Mouse (Mus musculus) heart, postnatal 0 days (tissue): Measurements from ENCODE around the gene Kidins220. TPM values are rescaled to one million over a fixed set of nuclear protein-coding genes. Genes with fewer than 3 reads are reported as not detected.

Experiments
- ATAC-seq: fragments of 200-750 bp; cut with Nextera tagmentation; 2 replicates; pipeline ENCODE4 v1.8.0; 2017; ENCODE audit warnings: low read depth, moderate number of reproducible peaks, moderate library complexity; ENCODE audit not compliant: insufficient read depth
- DNase-seq: peaks from one replicate; pipeline ENCODE4 v3.0.0-alpha.2; 2016; ENCODE audit warnings: low spot score
- H3K27ac ChIP-seq: fragments of 300-500 bp; sonication (generic); 2 replicates; pipeline ENCODE4 v1.5.1; 2014; ENCODE audit warnings: low read depth, mild to moderate bottlenecking
- H3K27me3 ChIP-seq: fragments of 300-500 bp; sonication (generic); 2 replicates; pipeline ENCODE4 v1.6.1; 2014; ENCODE audit warnings: low read length, mixed read lengths; ENCODE audit not compliant: control insufficient read depth, insufficient read depth
- H3K36me3 ChIP-seq: fragments of 300-500 bp; sonication (generic); replicated peaks from 2 replicates; pipeline ENCODE4 v1.6.1; 2014; ENCODE audit warnings: low read length, mixed read lengths; ENCODE audit not compliant: control insufficient read depth, insufficient read depth
- H3K4me1 ChIP-seq: fragments of 300-500 bp; sonication (generic); 2 replicates; pipeline ENCODE4 v1.6.1; 2014; ENCODE audit warnings: antibody characterized with exemption; ENCODE audit not compliant: control insufficient read depth, insufficient read depth
- H3K4me2 ChIP-seq: fragments of 300-500 bp; sonication (generic); 2 replicates; pipeline ENCODE4 v1.6.1; 2014; ENCODE audit warnings: low read depth, mild to moderate bottlenecking, low read length, moderate library complexity
- H3K4me3 ChIP-seq: fragments of 300-500 bp; sonication (generic); 2 replicates; pipeline ENCODE4 v1.5.1; 2014; ENCODE audit warnings: low read depth, low read length
- H3K9ac ChIP-seq: fragments of 300-500 bp; sonication (generic); replicated peaks from 2 replicates; pipeline ENCODE4 v1.6.1; 2014; ENCODE audit warnings: low read depth, low read length, mixed read lengths
- H3K9me3 ChIP-seq: fragments of 300-500 bp; sonication (generic); replicated peaks from 2 replicates; pipeline ENCODE4 v1.6.1; 2016; ENCODE audit warnings: low read length; ENCODE audit not compliant: control insufficient read depth
- CTCF ChIP-seq: IDR thresholded peaks from 2 replicates; pipeline ENCODE4 v1.5.1; 2016; ENCODE audit warnings: antibody characterized with exemption, control low read depth, low read depth
- EP300 ChIP-seq: IDR thresholded peaks from 2 replicates; pipeline ENCODE4 v1.6.1; 2016; ENCODE audit warnings: antibody characterized with exemption, low read depth
- WGBS: fragments of 180-500 bp; shearing (Covaris S2); extraction: QIAGEN DNeasy Blood & Tissue Kit; methylation state at CpG from one replicate; pipeline ENCODE4 v1.1.7; 2014; 5-methylcytosine and 5-hydroxymethylcytosine counted together
- polyA plus RNA-seq: library from polyadenylated mRNA; unstranded; fragments of >200 nt; fragmentation: Nextera tagmentation; extraction: Ambion mirVana; gene quantifications from 2 replicates; pipeline ENCODE4 v1.2.1, GENCODE M21; 2015
- total RNA-seq: library from RNA; depleted of rRNA; stranded (reverse); fragments of >200 nt; gene quantifications from 2 replicates; pipeline ENCODE4 v1.2.3, GENCODE M21; 2014; ENCODE audit warnings: low replicate concordance

Kidins220 gene
- total and polyA plus RNA-seq, 2 experiments from 2014 or later = 24.6 to 64.3 TPM

DNA sequence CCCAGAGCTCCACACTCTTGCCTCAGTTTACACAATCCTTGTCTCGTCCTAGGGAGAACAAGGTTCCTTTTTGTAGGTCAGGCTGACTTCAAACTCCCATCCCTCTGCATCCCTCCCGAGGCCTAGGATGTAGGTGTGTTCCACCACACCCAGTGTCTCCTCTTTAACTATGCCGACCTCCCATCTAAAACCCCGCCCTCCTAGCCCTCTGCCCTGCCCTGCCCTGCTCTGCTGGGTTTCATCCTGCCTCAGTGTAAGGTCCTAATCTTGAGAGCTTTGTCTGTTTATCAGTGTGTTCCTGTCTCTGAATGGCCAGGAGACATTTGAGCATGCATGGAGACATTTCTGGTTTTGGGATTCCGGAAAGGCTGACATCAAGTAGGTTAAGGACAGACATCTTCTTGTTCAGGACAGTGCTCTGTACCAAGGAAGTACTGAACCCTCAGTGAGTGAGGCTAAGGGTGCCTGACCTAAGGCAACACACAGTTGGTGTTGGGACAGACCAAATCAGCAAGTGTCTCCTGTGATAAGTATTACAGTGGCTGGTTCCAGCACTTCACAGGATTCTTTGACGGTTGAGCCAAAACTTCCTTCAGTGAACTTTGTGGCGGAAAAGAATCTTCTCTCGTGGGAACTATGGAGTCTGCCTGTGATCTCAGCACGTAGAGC is 32.0 kb upstream of the Kidins220 start:
- no peak for TF ChIP-seq CTCF
- no peak for TF ChIP-seq EP300
- Histone ChIP-seq H3K9ac (no peak overlapping the region), H3K36me3 (peaks cover 12% of the 10 kb centered on the region; the same call in 1 of the 2 replicates), H3K4me3 (no peak overlapping the region), H3K27ac (no peak overlapping the region), H3K4me2 (no peak overlapping the region), H3K27me3 (no peaks in the 10 kb centered on the region), H3K4me1 (no peaks in the 10 kb centered on the region), H3K9me3 (no peaks in the 10 kb centered on the region)
- ATAC-seq (no peak), DNase-seq (no peak)
- 66% methylated on average over 9 of the region's 9 CpGs for WGBS

DNA sequence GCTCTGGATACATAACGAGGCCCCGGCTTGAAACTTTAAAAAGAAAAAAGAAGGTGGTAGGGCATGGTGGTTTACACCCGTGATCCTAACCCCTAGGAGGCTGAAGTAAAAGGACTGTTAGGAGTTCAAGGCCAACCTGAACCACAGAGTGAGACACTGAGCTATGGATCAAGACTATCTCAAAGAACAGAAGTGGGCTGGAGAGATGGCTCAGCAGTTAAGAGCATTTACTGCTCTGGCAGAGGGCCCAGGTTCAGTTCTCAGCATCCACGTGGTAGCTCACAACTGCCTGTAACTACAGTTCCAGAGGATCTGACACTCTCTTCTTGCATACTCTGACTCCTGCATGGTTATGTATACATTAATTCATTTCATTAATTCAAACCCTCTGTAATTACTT is 31.3 kb upstream of the Kidins220 start:
- no peak overlapping the region for H3K27ac ChIP-seq
- H3K4me1 ChIP-seq = no peaks in the 10 kb centered on the region
- TF ChIP-seq CTCF (no peak), EP300 (no peak)
- no peak overlapping the region for H3K4me2 ChIP-seq
- peaks cover 12% of the 10 kb centered on the region; the same call in 1 of the 2 replicates for H3K36me3 ChIP-seq
- WGBS = 78% methylated on average over 4 of the region's 4 CpGs
- no peak for DNase-seq
- H3K27me3 ChIP-seq = no peaks in the 10 kb centered on the region
- H3K9ac ChIP-seq = no peak overlapping the region
- no peaks in the 10 kb centered on the region for H3K9me3 ChIP-seq
- H3K4me3 ChIP-seq = no peak overlapping the region
- ATAC-seq = no peak

GRCm38 (mm10) chr12:24944597-24944996 is 30.1 kb upstream of the Kidins220 start:
- no peaks in the 10 kb centered on the region for H3K9me3 ChIP-seq
- peaks cover 12% of the 10 kb centered on the region; the same call in 1 of the 2 replicates for H3K36me3 ChIP-seq
- TF ChIP-seq CTCF (no peak), EP300 (no peak)
- WGBS = 59% methylated on average over 7 of the region's 7 CpGs
- no peak overlapping the region for H3K9ac ChIP-seq
- no peaks in the 10 kb centered on the region for H3K4me1 ChIP-seq
- H3K27ac ChIP-seq = no peak overlapping the region
- H3K4me2 ChIP-seq = no peak overlapping the region
- no peak overlapping the region for H3K4me3 ChIP-seq
- H3K27me3 ChIP-seq = no peaks in the 10 kb centered on the region
- ATAC-seq (peak; percentile 57; the same call in 1 of the 2 replicates), DNase-seq (no peak)

DNA sequence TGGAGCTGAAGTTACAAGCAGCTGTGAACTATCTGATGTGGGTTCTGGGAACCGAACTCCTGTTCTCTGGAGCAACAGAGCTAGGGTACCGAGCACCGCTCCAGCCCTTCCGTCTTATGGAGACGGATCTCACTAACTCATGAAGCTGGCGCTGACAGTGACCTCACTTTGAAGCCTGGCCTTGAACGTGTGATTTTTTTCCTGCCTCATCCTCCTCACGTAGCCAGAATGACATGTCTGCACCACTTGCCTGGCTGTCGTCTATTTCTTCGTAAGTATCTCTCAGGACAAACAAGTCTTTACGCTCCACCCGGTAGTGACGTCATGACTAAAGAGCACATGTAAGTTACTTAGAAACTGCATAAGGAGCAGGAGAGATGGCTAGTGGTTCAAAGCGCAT is 27.7 kb upstream of the Kidins220 start:
- ATAC-seq (no peak), DNase-seq (no peak)
- Histone ChIP-seq H3K4me2 (no peak overlapping the region), H3K4me3 (no peak overlapping the region), H3K9ac (no peak overlapping the region), H3K27me3 (no peaks in the 10 kb centered on the region), H3K36me3 (peaks cover 7% of the 10 kb centered on the region; the same call in 1 of the 2 replicates), H3K4me1 (no peaks in the 10 kb centered on the region), H3K9me3 (no peaks in the 10 kb centered on the region), H3K27ac (no peak overlapping the region)
- WGBS = 83% methylated on average over 14 of the region's 14 CpGs
- no peak for TF ChIP-seq CTCF
- TF ChIP-seq EP300 = no peak

GRCm38 (mm10) chr12:24948344-24948743 is 26.4 kb upstream of the Kidins220 start:
- no peak for TF ChIP-seq EP300
- peak; percentile 80 for TF ChIP-seq CTCF
- Histone ChIP-seq H3K27me3 (no peaks in the 10 kb centered on the region), H3K9ac (no peak overlapping the region), H3K27ac (no peak overlapping the region), H3K36me3 (peaks cover 7% of the 10 kb centered on the region; the same call in 1 of the 2 replicates), H3K4me1 (no peaks in the 10 kb centered on the region), H3K4me2 (no peak overlapping the region), H3K9me3 (no peaks in the 10 kb centered on the region), H3K4me3 (no peak overlapping the region)
- WGBS = 54% methylated on average over 3 of the region's 3 CpGs
- ATAC-seq = no peak
- peak; percentile 51 for DNase-seq
